Mouse (Mus musculus) lung, embryonic 15.5 days (tissue): Measurements from ENCODE around the gene Iltifb. TPM values are rescaled to one million over a fixed set of nuclear protein-coding genes. Genes with fewer than 3 reads are reported as not detected.
"Not testable (repeated sequence)": the region's sequence is repeated elsewhere in the genome, so short reads cannot be mapped to it uniquely, and the experiment has no call there.

Experiments
- ATAC-seq: fragments of 200-750 bp; cut with Nextera tagmentation; 2 replicates; pipeline ENCODE4 v1.8.0; 2017; ENCODE audit warnings: moderate number of reproducible peaks, borderline replicate concordance; ENCODE audit not compliant: low FRiP score, low TSS enrichment; ENCODE audit errors: extremely low read depth
- H3K27ac ChIP-seq: fragments of 300-500 bp; sonication (generic); 2 replicates; pipeline ENCODE4 v1.5.1; 2015; ENCODE audit warnings: moderate library complexity, mild to moderate bottlenecking, inconsistent platforms
- H3K27me3 ChIP-seq: fragments of 300-500 bp; sonication (generic); 2 replicates; pipeline ENCODE4 v1.6.1; 2015; ENCODE audit warnings: inconsistent platforms
- H3K36me3 ChIP-seq: fragments of 300-500 bp; sonication (generic); 2 replicates; pipeline ENCODE4 v1.6.1; 2015; ENCODE audit warnings: inconsistent platforms
- H3K4me1 ChIP-seq: fragments of 300-500 bp; sonication (generic); 2 replicates; pipeline ENCODE4 v1.6.1; 2015; ENCODE audit warnings: inconsistent platforms
- H3K4me2 ChIP-seq: fragments of 300-500 bp; sonication (generic); 2 replicates; pipeline ENCODE4 v1.6.1; 2015; ENCODE audit warnings: inconsistent platforms, mild to moderate bottlenecking, moderate library complexity
- H3K4me3 ChIP-seq: fragments of 300-500 bp; sonication (generic); 2 replicates; pipeline ENCODE4 v1.5.1; 2015; ENCODE audit warnings: mild to moderate bottlenecking, inconsistent platforms
- H3K9ac ChIP-seq: fragments of 300-500 bp; sonication (generic); 2 replicates; pipeline ENCODE4 v1.6.1; 2015; ENCODE audit warnings: inconsistent platforms
- H3K9me3 ChIP-seq: fragments of 300-500 bp; sonication (generic); 2 replicates; pipeline ENCODE4 v1.6.1; 2016; ENCODE audit warnings: inconsistent platforms
- WGBS: fragments of 180-500 bp; shearing (Covaris S2); methylation state at CpG from one replicate; pipeline ENCODE4 v1.1.7; 2015; 5-methylcytosine and 5-hydroxymethylcytosine counted together
- polyA plus RNA-seq: library from polyadenylated mRNA; unstranded; fragments of >200 nt; fragmentation: Nextera tagmentation; extraction: Ambion mirVana; gene quantifications from 2 replicates; pipeline ENCODE4 v1.2.1, GENCODE M21; 2015

Iltifb gene
- polyA plus RNA-seq, 1 experiment from 2014 or later: not detected

- Histone ChIP-seq H3K4me3 (no peak overlapping the region), H3K9me3 (no peaks in the 10 kb centered on the region), H3K9ac (no peak overlapping the region), H3K36me3 (no peaks in the 10 kb centered on the region), H3K4me1 (no peaks in the 10 kb centered on the region), H3K27me3 (no peaks in the 10 kb centered on the region), H3K4me2 (no peak overlapping the region), H3K27ac (no peak overlapping the region)
- ATAC-seq: no peak
- 38% methylated on average over 10 of the region's 10 CpGs for WGBS
These were observed 44.0 kb downstream of the Iltifb start for GRCm38 (mm10) chr10:118250852-118251295.

GRCm38 (mm10) chr10:118249006-118249595 is 45.7 kb downstream of the Iltifb start:
- not testable (repeated sequence) for H3K9me3 ChIP-seq, H3K27ac ChIP-seq, ATAC-seq, H3K27me3 ChIP-seq, H3K4me2 ChIP-seq, H3K4me1 ChIP-seq, H3K36me3 ChIP-seq, H3K4me3 ChIP-seq, H3K9ac ChIP-seq
- WGBS: 56% methylated on average over 11 of the region's 11 CpGs

- not testable (repeated sequence) for H3K27ac ChIP-seq, H3K36me3 ChIP-seq, H3K4me2 ChIP-seq, ATAC-seq, H3K27me3 ChIP-seq, H3K4me1 ChIP-seq, H3K9ac ChIP-seq, H3K4me3 ChIP-seq, H3K9me3 ChIP-seq
- no CpG with 5 or more reads among the region's 13 CpGs for WGBS
These were observed 54.2 kb downstream of the Iltifb start, which contains the start of gene Gm32717 for GRCm38 (mm10) chr10:118240680-118241079. Gm32717 (minus strand) TSS chr10:118240780.

Other genes with a start within 250 kb of the Iltifb start
- gene Mdm1, start 153.2 kb downstream of the Iltifb start, polyA plus RNA-seq: 36.6 and 40.3 TPM in 2 replicates
- gene Il22, start 90.1 kb downstream of the Iltifb start, polyA plus RNA-seq: not detected in 2 replicates
- not detected in 2 replicates for gene Gm32717, start 54.3 kb downstream of the Iltifb start, polyA plus RNA-seq
- not detected in 2 replicates for gene Gm32802, start 36.4 kb downstream of the Iltifb start, polyA plus RNA-seq
- 0.09 TPM in 1 of 2 replicates, not detected in the other for gene Gm9040, start 31.9 kb upstream of the Iltifb start, polyA plus RNA-seq
- gene Gm9044, start 37.4 kb upstream of the Iltifb start, polyA plus RNA-seq: 0.09 TPM in 1 of 2 replicates, not detected in the other
- gene Gm9045, start 42.8 kb upstream of the Iltifb start, polyA plus RNA-seq: not detected in 2 replicates
- not detected in 2 replicates for gene Gm9046, start 48.2 kb upstream of the Iltifb start, polyA plus RNA-seq
- not detected in 2 replicates for gene Gm9048, start 53.6 kb upstream of the Iltifb start, polyA plus RNA-seq
- not detected in 2 replicates for gene Gm9049, start 59.1 kb upstream of the Iltifb start, polyA plus RNA-seq
- not detected in 2 replicates for gene Ifng, start 146.0 kb upstream of the Iltifb start, polyA plus RNA-seq